Mouse (Mus musculus) midbrain, embryonic 11.5 days (tissue): ENCODE results near the gene Gpc6. TPM values are rescaled to one million over a fixed set of nuclear protein-coding genes. Genes with fewer than 3 reads are reported as not detected.
A peak's percentile ranks its signal among the peaks of the same experiment; 100 is the strongest.

Source experiments
- ATAC-seq: fragments of 200-750 bp; cut with Nextera tagmentation; 2 replicates; pipeline ENCODE4 v1.8.0; 2017; ENCODE audit warnings: moderate TSS enrichment, moderate library complexity; ENCODE audit not compliant: low FRiP score
- DNase-seq: peaks from one replicate; pipeline ENCODE4 v3.0.0; 2015; ENCODE audit warnings: low spot score; ENCODE audit errors: missing footprints
- H3K27ac ChIP-seq: fragments of 300-500 bp; sonication (generic); 2 replicates; pipeline ENCODE4 v1.5.1; 2014; ENCODE audit warnings: low read depth, low read length
- H3K27me3 ChIP-seq: fragments of 300-500 bp; sonication (generic); 2 replicates; pipeline ENCODE4 v1.6.1; 2014; ENCODE audit warnings: mild to moderate bottlenecking, low read length, moderate library complexity, mixed read lengths; ENCODE audit not compliant: control insufficient read depth, insufficient read depth
- H3K36me3 ChIP-seq: fragments of 300-500 bp; sonication (generic); 2 replicates; pipeline ENCODE4 v1.6.1; 2014; ENCODE audit warnings: mild to moderate bottlenecking, low read length, moderate library complexity, mixed read lengths; ENCODE audit not compliant: control insufficient read depth, insufficient read depth
- H3K4me1 ChIP-seq: fragments of 300-500 bp; sonication (generic); 2 replicates; pipeline ENCODE4 v1.6.1; 2014; ENCODE audit warnings: low read length; ENCODE audit not compliant: control insufficient read depth, insufficient read depth
- H3K4me2 ChIP-seq: fragments of 300-500 bp; sonication (generic); 2 replicates; pipeline ENCODE4 v1.6.1; 2014; ENCODE audit warnings: mild to moderate bottlenecking, moderate library complexity
- H3K4me3 ChIP-seq: fragments of 300-500 bp; sonication (generic); 2 replicates; pipeline ENCODE4 v1.5.1; 2014; ENCODE audit warnings: low read depth, low read length
- H3K9ac ChIP-seq: fragments of 300-500 bp; sonication (generic); 2 replicates; pipeline ENCODE4 v1.6.1; 2014; ENCODE audit warnings: low read length
- H3K9me3 ChIP-seq: fragments of 300-500 bp; sonication (generic); 2 replicates; pipeline ENCODE4 v1.6.1; 2016; ENCODE audit warnings: low read length; ENCODE audit not compliant: control insufficient read depth
- WGBS: fragments of 180-500 bp; shearing (Covaris S2); extraction: QIAGEN DNeasy Blood & Tissue Kit; methylation state at CpG from one replicate; pipeline ENCODE4 v1.1.7; 2014; 5-methylcytosine and 5-hydroxymethylcytosine counted together
- polyA plus RNA-seq: library from polyadenylated mRNA; unstranded; fragments of >200 nt; fragmentation: Nextera tagmentation; extraction: Ambion mirVana; gene quantifications from 2 replicates; pipeline ENCODE4 v1.2.1, GENCODE M21; 2014

The Gpc6 gene
- polyA plus RNA-seq, 1 experiment from 2014 or later, result 24.6 TPM

DNA sequence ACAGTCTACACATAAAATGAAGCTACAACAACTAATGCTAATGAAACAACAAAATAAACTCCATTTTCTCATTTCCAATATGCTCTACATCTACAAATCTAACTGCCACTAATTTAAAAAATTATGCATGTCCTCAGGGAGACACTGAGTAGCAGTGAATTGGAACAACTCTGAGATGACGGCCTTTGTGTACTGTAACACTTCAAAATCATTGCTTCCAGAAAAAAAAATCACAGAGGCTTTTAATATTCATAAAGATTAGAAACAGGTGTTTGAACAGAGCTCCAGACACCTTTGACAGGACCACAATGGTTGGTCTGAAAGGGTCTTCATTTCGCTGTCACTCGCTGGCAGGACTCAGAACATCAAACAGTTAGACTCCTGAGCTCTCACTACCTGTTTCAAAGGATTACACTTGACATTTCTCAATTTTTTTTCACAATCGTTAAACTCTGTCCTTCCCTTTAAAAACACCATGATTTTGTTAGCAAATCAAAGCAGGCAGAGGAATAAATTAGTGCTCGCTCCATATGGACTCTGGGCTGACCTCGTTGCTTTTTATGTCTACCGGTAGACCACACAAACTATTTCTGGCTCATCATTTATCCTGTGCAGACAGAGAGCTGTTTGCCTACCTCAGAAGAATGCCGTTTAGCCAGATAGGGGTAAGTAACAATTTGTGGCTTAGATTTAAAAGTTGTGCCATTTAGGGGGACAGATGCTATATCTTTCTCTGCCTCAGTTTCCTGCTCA is 901.4 kb downstream of the Gpc6 start:
- H3K9ac ChIP-seq, result no peak overlapping the region
- no peak for ATAC-seq

DNA sequence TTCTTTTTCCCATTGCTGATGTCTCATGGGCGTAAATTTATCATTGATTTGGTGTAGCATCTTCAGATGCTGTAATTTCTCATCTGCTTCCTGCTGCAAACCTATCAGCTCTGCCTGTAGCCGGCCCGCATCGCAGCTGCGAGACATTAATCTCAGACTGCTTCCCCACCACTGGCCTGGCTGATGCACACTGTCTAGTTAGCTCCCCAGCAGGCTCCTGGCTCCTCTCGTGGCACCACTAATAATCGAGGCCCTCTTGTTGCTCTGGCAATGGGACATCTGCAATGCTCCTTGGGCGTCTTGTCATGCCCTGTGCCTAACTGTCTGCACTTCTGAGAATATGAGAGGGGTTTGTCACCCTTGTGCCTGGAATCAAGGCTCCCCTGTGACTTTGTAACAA is 906.2 kb downstream of the Gpc6 start:
- H3K36me3 ChIP-seq, result no peaks in the 10 kb centered on the region
- H3K27me3 ChIP-seq, result no peaks in the 10 kb centered on the region
- H3K9ac ChIP-seq, result no peak overlapping the region
- H3K4me2 ChIP-seq, result no peak overlapping the region
- no peaks in the 10 kb centered on the region for H3K9me3 ChIP-seq
- peaks cover 2% of the 10 kb centered on the region; the same call in 1 of the 2 replicates for H3K4me1 ChIP-seq
- DNase-seq (no peak), ATAC-seq (no peak)
- no peak overlapping the region for H3K4me3 ChIP-seq
- WGBS, result 82% methylated on average over 8 of the region's 8 CpGs
- H3K27ac ChIP-seq, result no peak overlapping the region

More for the DNA sequence above, 901.4 kb downstream of the Gpc6 start:
- H3K4me1 ChIP-seq, result peaks cover 2% of the 10 kb centered on the region; the same call in 1 of the 2 replicates
- H3K36me3 ChIP-seq, result no peaks in the 10 kb centered on the region
- H3K9me3 ChIP-seq, result no peaks in the 10 kb centered on the region
- H3K27ac ChIP-seq, result no peak overlapping the region
- no peaks in the 10 kb centered on the region for H3K27me3 ChIP-seq
- H3K4me2 ChIP-seq, result no peak overlapping the region
- no peak for DNase-seq
- 86% methylated on average over 8 of the region's 8 CpGs for WGBS
- H3K4me3 ChIP-seq, result no peak overlapping the region

DNA sequence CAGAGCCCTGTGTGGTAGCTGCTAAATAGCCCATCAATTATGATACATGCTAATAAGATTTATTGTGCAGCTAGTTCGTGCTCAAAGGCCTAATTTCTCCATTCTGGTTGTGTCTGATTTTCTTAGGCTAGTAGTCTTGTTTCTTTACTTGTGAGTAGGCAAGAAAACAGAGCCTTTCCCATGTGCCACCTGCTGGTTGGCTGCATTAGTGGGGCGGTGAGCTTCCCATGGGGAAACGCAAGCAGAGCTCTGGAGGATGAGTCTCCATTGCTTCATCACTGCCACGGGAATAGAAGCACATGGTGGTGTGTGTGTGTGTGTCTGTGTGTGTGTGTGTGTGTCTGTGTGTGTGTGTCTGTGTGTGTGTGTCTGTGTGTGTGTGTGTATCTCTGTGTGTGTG is 906.6 kb downstream of the Gpc6 start:
- 70% methylated on average over 4 of the region's 4 CpGs for WGBS
- Histone ChIP-seq H3K4me3 (no peak overlapping the region), H3K9me3 (no peaks in the 10 kb centered on the region), H3K27ac (no peak overlapping the region), H3K27me3 (no peaks in the 10 kb centered on the region), H3K4me1 (peaks cover 2% of the 10 kb centered on the region; the same call in 1 of the 2 replicates), H3K4me2 (no peak overlapping the region), H3K9ac (no peak overlapping the region), H3K36me3 (no peaks in the 10 kb centered on the region)
- DNase-seq (no peak), ATAC-seq (no peak)

DNA sequence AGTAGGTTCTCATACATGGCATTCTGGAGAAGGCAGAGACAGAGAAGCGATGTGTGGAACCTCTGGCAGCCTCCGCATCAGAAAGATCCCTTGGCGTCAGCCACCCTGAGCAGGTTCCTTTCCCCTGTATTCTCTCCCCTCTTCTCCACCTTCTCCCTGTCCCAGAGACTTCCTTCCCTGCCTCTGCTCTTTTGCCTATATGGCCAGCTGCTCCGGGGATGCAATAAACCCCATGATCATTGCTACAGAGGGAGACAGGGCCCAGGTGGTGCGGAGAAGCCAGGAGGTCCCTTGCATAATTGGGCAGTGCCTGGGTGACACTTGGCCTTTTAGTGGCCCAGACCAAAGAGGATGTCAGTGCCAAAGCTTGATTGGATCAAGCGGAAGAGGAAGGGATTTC is 910.4 kb downstream of the Gpc6 start:
- Histone ChIP-seq H3K27me3 (no peaks in the 10 kb centered on the region), H3K36me3 (no peaks in the 10 kb centered on the region), H3K27ac (no peak overlapping the region), H3K4me1 (peaks cover 2% of the 10 kb centered on the region; the same call in 1 of the 2 replicates), H3K4me3 (no peak overlapping the region), H3K9ac (no peak overlapping the region), H3K4me2 (no peak overlapping the region), H3K9me3 (no peaks in the 10 kb centered on the region)
- DNase-seq (peak; percentile 56), ATAC-seq (no peak)
- WGBS, result 97% methylated on average over 6 of the region's 6 CpGs

DNA sequence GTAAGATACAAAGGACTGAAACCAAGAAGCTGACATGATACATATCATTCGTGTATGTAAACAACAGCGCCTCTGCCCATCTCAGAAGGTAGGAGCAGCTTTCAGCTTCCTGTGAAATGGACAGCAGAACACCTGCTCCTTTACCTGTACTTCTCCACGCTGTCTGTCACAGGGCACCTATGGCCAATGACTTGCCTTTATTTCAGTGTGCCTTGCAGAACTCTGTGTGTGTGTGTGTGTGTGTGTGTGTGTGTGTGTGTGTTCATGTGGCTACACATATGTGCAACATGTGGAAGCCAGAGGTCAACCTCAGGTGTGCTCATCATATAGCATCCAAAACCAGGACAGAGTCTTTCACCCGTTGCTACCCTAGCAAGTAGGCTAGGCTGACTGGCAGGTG is 911.9 kb downstream of the Gpc6 start:
- no peak for ATAC-seq
- 93% methylated on average over 4 of the region's 4 CpGs for WGBS
- H3K9ac ChIP-seq, result no peak overlapping the region

DNA sequence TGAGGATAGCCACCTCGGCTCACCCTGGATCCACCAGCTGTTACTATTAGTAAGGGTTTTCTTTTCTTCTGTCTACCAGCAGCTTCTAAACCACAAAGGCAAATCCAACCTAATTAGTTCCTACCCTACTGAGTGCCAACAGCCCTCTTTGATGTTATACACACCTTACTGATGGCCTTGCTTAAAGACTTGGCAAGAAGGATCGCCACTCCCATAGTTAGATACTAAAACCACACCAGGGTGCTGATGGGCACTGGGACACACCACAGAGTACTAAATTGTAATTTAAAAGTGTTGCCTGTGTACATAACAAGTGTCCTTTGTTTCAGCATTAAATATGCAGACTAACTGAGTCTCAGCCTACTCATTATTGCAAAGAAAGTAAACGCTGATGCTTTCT is 912.6 kb downstream of the Gpc6 start:
- H3K4me3 ChIP-seq, result no peak overlapping the region
- no peak overlapping the region for H3K9ac ChIP-seq
- no peaks in the 10 kb centered on the region for H3K9me3 ChIP-seq
- no peak overlapping the region for H3K4me2 ChIP-seq
- H3K27ac ChIP-seq, result no peak overlapping the region
- DNase-seq, result peak; percentile 39
- ATAC-seq, result no peak
- WGBS, result 45% methylated on average over 3 of the region's 3 CpGs
- H3K4me1 ChIP-seq, result no peaks in the 10 kb centered on the region
- H3K36me3 ChIP-seq, result no peaks in the 10 kb centered on the region
- no peaks in the 10 kb centered on the region for H3K27me3 ChIP-seq

More for the DNA sequence above, 911.9 kb downstream of the Gpc6 start:
- Histone ChIP-seq H3K9me3 (no peaks in the 10 kb centered on the region), H3K4me1 (no peaks in the 10 kb centered on the region), H3K27me3 (no peaks in the 10 kb centered on the region), H3K4me2 (no peak overlapping the region), H3K27ac (no peak overlapping the region), H3K4me3 (no peak overlapping the region), H3K36me3 (no peaks in the 10 kb centered on the region)
- DNase-seq, result peak; percentile 64

DNA sequence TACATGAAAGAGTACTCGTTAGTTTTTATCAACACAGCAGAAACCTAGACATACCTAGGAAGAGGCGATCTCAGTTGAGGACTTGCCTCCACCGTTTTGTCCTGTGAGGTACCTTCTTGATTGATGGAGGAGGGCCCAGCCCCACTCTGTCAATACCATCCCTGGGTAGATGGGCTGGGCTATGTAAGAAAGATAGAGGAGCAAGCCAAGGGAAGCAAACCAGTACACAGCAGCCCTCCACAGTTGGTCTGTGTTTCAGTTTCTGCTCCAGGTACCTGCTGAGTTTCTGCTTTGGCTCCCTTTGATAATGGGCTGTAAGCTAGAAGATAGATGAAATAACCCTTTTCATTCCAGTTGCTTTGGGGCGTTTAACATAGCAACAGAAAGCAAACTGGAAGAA is 916.1 kb downstream of the Gpc6 start:
- H3K27me3 ChIP-seq, result no peaks in the 10 kb centered on the region
- H3K9me3 ChIP-seq, result no peaks in the 10 kb centered on the region
- peak; percentile 69 for DNase-seq
- no peaks in the 10 kb centered on the region for H3K4me1 ChIP-seq
- 84% methylated on average over 4 of the region's 4 CpGs for WGBS
- no peak overlapping the region for H3K27ac ChIP-seq
- H3K4me2 ChIP-seq, result no peak overlapping the region
- no peaks in the 10 kb centered on the region for H3K36me3 ChIP-seq
- H3K9ac ChIP-seq, result no peak overlapping the region
- no peak for ATAC-seq
- no peak overlapping the region for H3K4me3 ChIP-seq

DNA sequence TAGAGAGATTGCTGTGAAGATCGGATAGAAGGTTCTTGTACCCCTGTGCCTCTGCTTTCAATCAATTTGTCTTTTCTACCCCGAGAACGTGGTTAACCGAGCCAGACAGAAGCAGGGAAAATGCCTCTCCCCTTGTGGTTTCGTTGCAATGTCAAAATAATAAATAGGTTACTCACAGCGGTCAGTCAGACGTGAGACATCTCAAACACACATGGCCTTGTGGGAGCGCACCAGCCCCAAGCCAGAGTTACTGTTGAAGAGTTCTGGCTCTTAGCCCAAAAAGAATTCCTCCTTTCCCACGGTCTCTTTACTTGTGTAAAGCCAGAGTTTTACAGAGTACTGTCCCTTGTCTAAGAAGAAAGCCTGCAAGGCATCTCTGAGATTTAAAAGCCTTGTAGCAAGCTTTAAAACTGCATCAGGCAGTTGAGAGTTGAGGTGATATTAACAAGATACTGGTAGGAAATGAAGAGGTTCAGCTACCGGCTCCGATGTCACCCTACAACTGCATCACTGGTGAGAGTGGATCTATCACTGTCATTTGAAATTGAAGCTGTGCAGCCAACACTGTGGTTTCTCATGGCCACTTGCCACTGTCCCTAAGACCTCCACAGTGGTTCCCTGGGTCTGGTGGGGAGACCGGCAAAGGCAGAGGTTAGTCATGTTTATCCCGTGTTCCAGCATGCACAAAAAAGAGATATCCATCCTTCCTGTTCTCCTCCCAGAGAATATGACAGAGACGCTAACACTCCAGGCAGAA is 916.9 kb downstream of the Gpc6 start:
- H3K9me3 ChIP-seq, result no peaks in the 10 kb centered on the region
- no peak overlapping the region for H3K27ac ChIP-seq
- no peak overlapping the region for H3K4me3 ChIP-seq
- no peak for ATAC-seq
- no peaks in the 10 kb centered on the region for H3K27me3 ChIP-seq
- no peaks in the 10 kb centered on the region for H3K36me3 ChIP-seq
- H3K4me1 ChIP-seq, result no peaks in the 10 kb centered on the region
- WGBS, result 87% methylated on average over 14 of the region's 14 CpGs
- no peak overlapping the region for H3K9ac ChIP-seq
- no peak overlapping the region for H3K4me2 ChIP-seq
- no peak for DNase-seq
